Mouse (Mus musculus): ENCODE measurements around the gene Dnhd1. TPM values are rescaled to one million over a fixed set of nuclear protein-coding genes. Genes with fewer than 3 reads are reported as not detected.

Gene Dnhd1
- polyA plus RNA-seq, 1 experiment: 2.4 TPM

- DNase-seq: no peak
- Histone ChIP-seq H3K4me1 (ENCODE audit: control insufficient read depth, insufficient read depth, low read length) (peaks cover 7% of the 10 kb centered on the region), H3K4me3 (replicated peaks; ENCODE audit: extremely low read depth, low read depth, low read length) (no peak overlapping the region)
- WGBS: 89% methylated on average over 6 of the region's 6 CpGs
- TF ChIP-seq POLR2A (IDR thresholded peaks at IDR 0.05; ENCODE audit: borderline replicate concordance, extremely low read depth, low read depth, low read length) (no peak), CTCF (IDR thresholded peaks at IDR 0.05; ENCODE audit: insufficient read depth, low read length) (no peak)
Observed at GRCm38 (mm10) chr7:105638776-105639175, 11.9 kb upstream of the Dnhd1 start.

DNA sequence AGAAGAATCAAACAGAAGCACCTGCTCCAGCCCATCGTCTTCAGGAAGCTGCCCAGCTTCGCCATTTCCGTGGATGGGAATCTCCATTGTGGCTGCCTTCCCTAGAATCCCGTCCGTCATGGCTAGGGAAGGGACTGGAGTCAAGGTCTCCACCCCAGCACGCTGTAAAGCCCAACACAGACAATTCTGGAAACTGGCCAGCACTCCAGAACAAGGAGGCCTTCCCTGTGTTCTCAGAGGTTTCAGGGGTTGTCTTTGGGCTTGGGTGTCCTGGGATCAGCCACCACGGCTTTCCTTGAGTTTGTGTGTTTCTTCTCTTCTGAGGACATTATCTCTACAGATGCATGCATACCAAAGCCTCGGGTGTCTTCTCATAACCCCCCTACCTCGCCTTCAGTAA is 11.3 kb upstream of the Dnhd1 start:
- Histone ChIP-seq H3K4me3 (replicated peaks; ENCODE audit: extremely low read depth, low read depth, low read length) (no peak overlapping the region), H3K4me1 (ENCODE audit: control insufficient read depth, insufficient read depth, low read length) (peaks cover 7% of the 10 kb centered on the region)
- TF ChIP-seq POLR2A (IDR thresholded peaks at IDR 0.05; ENCODE audit: borderline replicate concordance, extremely low read depth, low read depth, low read length): no peak
- TF ChIP-seq CTCF (IDR thresholded peaks at IDR 0.05; ENCODE audit: insufficient read depth, low read length): no peak
- WGBS: 36% methylated on average over 9 of the region's 9 CpGs
- DNase-seq: no peak

DNA sequence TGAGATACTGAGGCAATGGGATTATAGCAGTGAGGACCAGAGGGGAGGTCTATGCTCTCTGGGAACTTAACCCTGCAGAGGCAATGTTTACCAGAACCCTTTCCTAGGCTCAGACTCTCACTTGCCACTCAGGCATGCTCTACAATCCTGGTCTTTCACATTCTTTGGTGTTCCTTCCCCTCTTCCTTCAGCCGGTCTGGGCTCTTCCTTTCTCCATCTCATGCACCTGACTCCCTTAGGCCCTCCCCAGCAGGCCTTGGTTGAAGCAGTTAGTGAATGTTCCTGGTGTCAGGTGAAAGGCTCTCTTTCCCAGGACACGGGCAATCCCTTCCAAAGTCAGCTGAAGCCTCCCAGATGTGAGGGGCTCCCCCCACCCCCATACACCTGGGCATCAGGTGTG is 10.9 kb upstream of the Dnhd1 start, which contains the start of gene Timm10b:
Gene Timm10b, plus strand, starts transcription at position 301 of the 400 bp plus-strand sequence.
- Histone ChIP-seq H3K4me3 (replicated peaks; ENCODE audit: extremely low read depth, low read depth, low read length) (peak within 1 kb of the TSS; percentile 95), H3K4me1 (ENCODE audit: control insufficient read depth, insufficient read depth, low read length) (peaks cover 7% of the 10 kb centered on the region)
- no peak for DNase-seq
- TF ChIP-seq CTCF (IDR thresholded peaks at IDR 0.05; ENCODE audit: insufficient read depth, low read length): no peak
- no peak for TF ChIP-seq POLR2A (IDR thresholded peaks at IDR 0.05; ENCODE audit: borderline replicate concordance, extremely low read depth, low read depth, low read length)
- WGBS: 0% methylated on average over 2 of the region's 2 CpGs

DNA sequence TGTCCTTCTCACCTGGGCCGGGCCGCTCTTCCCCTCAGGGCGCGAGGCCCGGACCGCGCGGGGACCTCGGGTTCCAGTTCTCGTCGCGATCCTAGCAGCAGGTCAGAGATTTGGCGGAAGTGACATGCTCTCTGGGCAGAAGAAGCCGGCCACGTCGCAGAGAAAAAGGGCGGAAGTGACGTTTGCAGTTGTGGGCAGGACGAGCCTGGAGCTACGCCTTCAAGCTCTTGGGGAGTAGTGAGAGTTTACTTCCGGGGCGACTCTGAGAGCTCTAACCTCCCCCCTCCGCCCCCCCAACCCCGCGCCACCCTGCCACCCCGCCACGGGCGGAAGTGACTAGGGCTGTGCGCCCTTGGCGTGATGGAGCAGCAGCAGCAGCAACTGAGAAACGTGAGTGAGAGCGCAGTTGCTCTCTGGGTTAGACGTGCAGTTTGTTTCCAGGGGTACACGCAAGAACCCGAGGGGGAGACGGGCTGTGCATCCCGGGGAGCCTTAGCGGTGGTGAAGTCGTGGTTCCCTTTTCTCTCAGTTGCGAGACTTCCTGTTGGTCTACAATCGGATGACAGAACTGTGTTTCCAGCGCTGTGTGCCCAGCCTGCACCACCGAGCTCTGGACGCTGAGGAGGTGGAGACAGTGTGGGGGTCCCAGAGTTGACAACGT is 10.3 kb upstream of the Dnhd1 start, which contains the start of the genes Arfip2 and Gm45799:
Gene Arfip2, minus strand, starts transcription at position 184 of the 661 bp plus-strand sequence.
Gene Gm45799, plus strand, starts transcription at position 320 of the 661 bp plus-strand sequence.
- WGBS: under 1% methylated on average over 45 of the region's 45 CpGs
- peak; percentile 98 for DNase-seq
- peak within 1 kb of the TSS; percentile 95 for H3K4me3 ChIP-seq (replicated peaks; ENCODE audit: extremely low read depth, low read depth, low read length)
- peak; percentile 94; the same call in 1 of the 2 replicates for TF ChIP-seq POLR2A (IDR thresholded peaks at IDR 0.05; ENCODE audit: borderline replicate concordance, extremely low read depth, low read depth, low read length)
- no peak for TF ChIP-seq CTCF (IDR thresholded peaks at IDR 0.05; ENCODE audit: insufficient read depth, low read length)
- H3K4me1 ChIP-seq (ENCODE audit: control insufficient read depth, insufficient read depth, low read length): peaks cover 7% of the 10 kb centered on the region

DNA sequence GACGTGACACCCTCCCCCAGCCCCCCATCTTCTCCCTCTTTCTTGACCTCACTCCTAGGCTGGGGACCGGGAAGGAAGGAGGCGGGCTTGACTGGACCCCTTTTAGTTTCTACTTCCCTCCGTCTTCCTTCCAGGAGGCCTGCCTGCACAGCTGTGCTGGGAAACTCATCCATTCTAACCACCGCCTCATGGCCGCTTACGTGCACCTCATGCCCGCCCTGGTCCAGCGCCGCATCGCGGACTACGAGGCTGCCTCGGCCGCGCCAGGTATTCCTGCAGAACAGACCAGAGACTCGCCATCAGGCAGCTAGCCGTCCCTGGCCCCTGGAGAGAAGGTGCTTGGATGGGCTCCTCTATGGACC is 9.8 kb upstream of the Dnhd1 start:
- peaks cover 7% of the 10 kb centered on the region for H3K4me1 ChIP-seq (ENCODE audit: control insufficient read depth, insufficient read depth, low read length)
- DNase-seq: peak; percentile 35
- under 1% methylated on average over 18 of the region's 18 CpGs for WGBS

GRCm38 (mm10) chr7:105641936-105642335 is 8.7 kb upstream of the Dnhd1 start:
- Histone ChIP-seq H3K4me3 (replicated peaks; ENCODE audit: extremely low read depth, low read depth, low read length) (no peak overlapping the region), H3K4me1 (ENCODE audit: control insufficient read depth, insufficient read depth, low read length) (peaks cover 7% of the 10 kb centered on the region)
- DNase-seq: no peak
- TF ChIP-seq CTCF (IDR thresholded peaks at IDR 0.05; ENCODE audit: insufficient read depth, low read length): no peak
- WGBS: 35% methylated on average over 3 of the region's 3 CpGs

More for the DNA sequence above, 9.8 kb upstream of the Dnhd1 start:
- peak overlapping the region; percentile 91 for H3K4me3 ChIP-seq (replicated peaks; ENCODE audit: extremely low read depth, low read depth, low read length)
- TF ChIP-seq CTCF (IDR thresholded peaks at IDR 0.05; ENCODE audit: insufficient read depth, low read length) (no peak), POLR2A (IDR thresholded peaks at IDR 0.05; ENCODE audit: borderline replicate concordance, extremely low read depth, low read depth, low read length) (no peak)

- DNase-seq: no peak
- 28% methylated on average over 13 of the region's 13 CpGs for WGBS
- no peak overlapping the region for H3K4me3 ChIP-seq (replicated peaks; ENCODE audit: extremely low read depth, low read depth, low read length)
- no peak for TF ChIP-seq POLR2A (IDR thresholded peaks at IDR 0.05; ENCODE audit: borderline replicate concordance, extremely low read depth, low read depth, low read length)
- no peak for TF ChIP-seq CTCF (IDR thresholded peaks at IDR 0.05; ENCODE audit: insufficient read depth, low read length)
- H3K4me1 ChIP-seq (ENCODE audit: control insufficient read depth, insufficient read depth, low read length): no peaks in the 10 kb centered on the region
Observed at GRCm38 (mm10) chr7:105685541-105686197, 35.0 kb downstream of the Dnhd1 start.

DNA sequence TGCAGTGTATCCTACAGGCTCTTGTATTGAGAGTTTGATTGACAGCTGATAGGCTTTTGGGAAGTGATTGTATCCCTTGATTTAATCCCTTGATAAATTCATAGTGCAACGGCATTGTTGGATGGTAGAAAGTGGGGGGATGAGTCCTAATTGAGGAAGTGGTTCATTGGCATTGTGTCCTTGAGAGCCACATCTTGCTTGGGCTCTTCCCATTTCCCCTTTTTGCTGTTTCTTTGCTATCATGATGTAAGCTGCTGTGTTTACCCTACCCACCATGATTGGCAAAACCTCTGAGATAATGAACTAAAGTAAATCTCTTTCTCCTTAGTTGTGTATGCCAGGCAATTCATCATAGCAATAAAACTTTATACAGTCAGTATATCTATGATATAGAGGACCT is 40.2 kb downstream of the Dnhd1 start:
- 52% methylated on average over 1 of the region's 1 CpGs for WGBS
- Histone ChIP-seq H3K4me1 (ENCODE audit: control insufficient read depth, insufficient read depth, low read length) (no peaks in the 10 kb centered on the region), H3K4me3 (replicated peaks; ENCODE audit: extremely low read depth, low read depth, low read length) (no peak overlapping the region)
- DNase-seq: no peak
- TF ChIP-seq POLR2A (IDR thresholded peaks at IDR 0.05; ENCODE audit: borderline replicate concordance, extremely low read depth, low read depth, low read length) (no peak), CTCF (IDR thresholded peaks at IDR 0.05; ENCODE audit: insufficient read depth, low read length) (no peak)

GRCm38 (mm10) chr7:105703184-105703583 is 52.6 kb downstream of the Dnhd1 start:
- WGBS: 84% methylated on average over 16 of the region's 16 CpGs
- DNase-seq: no peak
- no peak for TF ChIP-seq CTCF (IDR thresholded peaks at IDR 0.05; ENCODE audit: insufficient read depth, low read length)
- TF ChIP-seq POLR2A (IDR thresholded peaks at IDR 0.05; ENCODE audit: borderline replicate concordance, extremely low read depth, low read depth, low read length): no peak
- Histone ChIP-seq H3K4me3 (replicated peaks; ENCODE audit: extremely low read depth, low read depth, low read length) (no peak overlapping the region), H3K4me1 (ENCODE audit: control insufficient read depth, insufficient read depth, low read length) (no peaks in the 10 kb centered on the region)

GRCm38 (mm10) chr7:105703816-105704215 is 53.2 kb downstream of the Dnhd1 start:
- Histone ChIP-seq H3K4me3 (replicated peaks; ENCODE audit: extremely low read depth, low read depth, low read length) (no peak overlapping the region), H3K4me1 (ENCODE audit: control insufficient read depth, insufficient read depth, low read length) (no peaks in the 10 kb centered on the region)
- 84% methylated on average over 4 of the region's 4 CpGs for WGBS
- TF ChIP-seq CTCF (IDR thresholded peaks at IDR 0.05; ENCODE audit: insufficient read depth, low read length) (no peak), POLR2A (IDR thresholded peaks at IDR 0.05; ENCODE audit: borderline replicate concordance, extremely low read depth, low read depth, low read length) (no peak)
- no peak for DNase-seq
